Mouse (Mus musculus) cerebellum, postnatal 25 days (tissue): Measurements from ENCODE around the gene Nr4a1.

Experiments
- DNase-seq, 2 experiments: peaks; one replicate each; pipeline ENCODE4 v3.0.0; 2021; ENCODE audit warnings: mixed read lengths in 2 of 2

The Nr4a1 gene

DNA sequence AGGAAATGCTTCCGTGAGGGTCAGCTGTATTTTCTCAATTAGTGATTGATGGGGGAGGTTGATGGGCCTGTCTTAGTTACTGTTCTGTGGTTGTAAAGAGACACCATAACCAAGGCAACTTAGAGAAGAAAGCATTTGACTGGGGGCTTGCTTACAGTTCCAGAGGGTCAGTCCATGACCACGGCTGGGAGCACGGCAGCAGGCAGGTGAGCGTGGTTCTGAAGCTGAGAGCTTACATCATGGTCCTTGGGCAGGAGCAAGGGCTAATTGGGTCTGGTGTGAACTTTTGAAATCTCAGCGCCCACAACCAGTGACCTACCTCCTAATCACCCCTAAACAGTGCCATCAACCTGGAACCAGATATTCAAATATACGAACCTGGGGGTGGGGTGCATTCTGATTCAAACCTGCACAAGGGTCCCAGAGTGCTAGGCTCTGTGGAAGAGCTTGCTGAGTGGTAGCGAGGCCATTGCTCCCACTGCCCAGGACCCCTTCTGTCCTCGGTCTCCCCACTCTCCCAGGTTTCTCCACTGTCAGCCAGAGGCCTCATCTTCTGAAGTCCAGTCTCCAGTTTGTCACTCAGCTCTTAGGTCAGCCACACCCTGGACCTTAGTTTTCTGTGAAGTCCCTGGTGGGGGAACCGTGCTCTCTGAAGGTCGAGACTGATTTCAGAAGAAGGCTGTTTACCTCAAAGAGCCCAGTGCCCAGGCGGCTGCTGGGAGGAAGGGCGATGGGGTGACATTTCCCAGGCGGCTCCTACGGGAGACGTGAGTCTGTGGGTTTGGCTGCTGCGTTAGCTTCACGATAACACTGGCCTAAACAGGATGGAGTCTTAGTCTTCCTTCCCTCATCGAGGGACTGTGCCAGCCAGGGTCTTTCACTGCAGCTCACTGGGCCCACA is 63.1 kb downstream of the Nr4a1 start:
- DNase-seq: no peak

DNA sequence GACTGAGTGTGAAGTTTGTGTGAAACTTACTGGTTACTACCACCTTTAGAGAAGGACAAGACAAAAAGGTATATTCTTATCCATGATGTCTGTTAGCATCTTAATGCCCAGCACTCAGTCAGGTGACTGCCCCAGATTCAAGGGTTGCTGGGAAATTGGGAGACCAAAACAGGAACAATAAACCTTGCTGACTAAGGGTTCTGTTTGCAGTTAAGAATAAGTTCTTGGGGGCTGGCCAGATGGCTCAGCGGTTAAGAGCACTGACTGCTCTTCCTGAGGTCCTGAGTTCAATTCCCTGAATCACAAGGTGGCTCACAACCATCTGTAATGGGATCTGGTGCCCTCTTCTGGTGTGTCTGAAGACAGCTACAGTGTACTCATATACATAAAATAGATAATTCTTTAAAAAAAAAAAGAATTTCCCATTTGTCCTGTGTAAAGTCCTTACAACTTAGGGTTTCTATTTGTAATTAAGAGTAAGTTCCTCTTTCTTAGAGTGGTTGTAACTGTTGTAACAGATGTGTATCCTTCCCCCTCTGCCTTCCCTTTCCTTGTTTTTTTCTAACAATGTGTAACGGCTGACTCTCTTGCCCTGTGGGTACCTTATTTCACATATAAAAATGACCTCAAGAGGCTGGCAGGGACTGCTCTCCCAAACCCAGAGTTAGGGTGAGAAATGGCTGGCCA is 63.9 kb downstream of the Nr4a1 start:
- no peak for DNase-seq

DNA sequence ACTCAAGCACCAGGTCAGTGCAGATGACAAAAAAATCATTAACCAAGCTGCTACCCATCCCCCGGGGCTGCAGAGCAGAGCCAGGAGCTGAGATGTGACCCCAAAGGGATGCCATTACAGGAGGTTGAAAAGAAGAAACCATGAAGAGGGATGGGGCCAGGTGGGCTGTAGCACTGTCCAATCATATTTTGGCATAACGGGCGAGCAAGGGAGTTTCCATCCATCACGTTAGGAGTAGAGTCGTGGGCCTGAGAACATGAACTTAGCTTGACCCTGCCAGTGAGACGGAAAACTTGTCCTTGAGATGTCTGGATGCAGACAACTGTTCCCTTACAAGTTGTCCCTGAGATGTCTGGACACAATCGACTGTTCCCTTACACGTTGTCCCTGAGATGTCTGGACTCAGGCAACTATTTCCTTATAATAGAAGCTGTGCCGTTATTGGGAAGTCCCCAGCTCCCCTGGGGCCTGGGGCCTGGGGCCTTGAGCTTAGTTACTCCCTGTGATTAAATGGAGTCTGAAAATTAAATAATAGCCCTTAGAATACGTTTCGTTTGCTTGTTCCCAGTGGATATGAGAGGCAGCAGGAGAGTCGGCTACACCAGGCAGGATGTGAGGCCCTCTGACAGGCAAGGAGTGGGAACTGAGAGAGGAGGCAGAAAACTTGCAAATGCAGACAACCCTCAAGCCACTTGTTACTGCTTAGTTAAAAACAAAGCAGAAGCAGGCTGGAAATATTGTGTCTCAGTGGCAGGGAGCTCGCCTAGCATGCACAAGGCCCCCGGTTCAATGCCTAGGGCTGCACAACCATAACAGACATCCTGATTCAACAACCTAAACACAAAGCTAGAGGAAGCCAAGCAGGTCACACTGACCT is 65.1 kb downstream of the Nr4a1 start:
- no peak for DNase-seq

DNA sequence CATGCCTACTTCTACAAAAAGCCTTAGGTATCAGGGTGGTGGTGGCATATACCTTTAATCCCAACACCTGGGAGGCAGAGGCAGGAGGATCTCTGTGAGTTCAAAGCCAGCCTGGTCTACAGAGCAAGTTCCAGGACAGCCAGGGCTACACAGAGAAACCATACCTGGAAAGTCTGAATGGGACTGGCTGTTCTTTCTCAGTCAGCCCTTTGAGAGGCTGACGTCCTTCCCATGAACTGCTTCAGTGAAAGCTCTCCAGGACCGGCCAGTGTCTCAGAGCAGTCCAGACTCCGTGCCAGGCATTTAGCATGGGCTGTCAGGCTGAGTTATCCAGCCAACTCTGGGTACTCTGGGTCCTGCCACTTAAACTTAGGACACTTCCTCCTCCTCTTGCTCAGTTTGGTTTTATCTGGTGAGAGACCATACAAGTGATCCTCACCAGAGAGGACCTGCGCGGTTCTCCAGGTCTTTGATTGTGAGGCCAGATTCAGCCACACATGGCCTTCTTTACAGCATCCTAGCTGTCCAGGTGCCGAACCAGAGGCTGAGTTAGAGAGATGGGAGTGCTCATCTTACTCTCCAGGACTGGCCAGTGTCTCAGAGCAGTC is 66.0 kb downstream of the Nr4a1 start:
- DNase-seq: no peak

DNA sequence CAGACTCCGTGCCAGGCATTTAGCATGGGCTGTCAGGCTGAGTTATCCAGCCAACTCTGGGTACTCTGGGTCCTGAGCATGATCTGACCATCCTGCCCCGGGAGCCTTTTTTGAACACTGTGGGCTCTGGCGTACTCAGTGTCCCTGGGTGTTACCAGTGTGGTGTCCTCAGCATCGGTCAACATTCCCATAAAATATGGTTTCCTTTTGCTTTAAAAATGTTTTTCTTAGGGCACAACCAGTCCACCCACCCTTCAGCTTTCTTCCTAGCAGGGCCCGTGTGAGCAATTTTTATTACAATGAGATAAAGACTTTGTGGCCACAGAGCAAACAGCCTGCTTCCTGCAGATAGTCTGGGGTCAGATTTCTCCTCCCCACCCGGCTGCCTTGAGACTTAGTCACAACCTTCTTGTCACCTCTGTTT is 66.6 kb downstream of the Nr4a1 start:
- no peak for DNase-seq

DNA sequence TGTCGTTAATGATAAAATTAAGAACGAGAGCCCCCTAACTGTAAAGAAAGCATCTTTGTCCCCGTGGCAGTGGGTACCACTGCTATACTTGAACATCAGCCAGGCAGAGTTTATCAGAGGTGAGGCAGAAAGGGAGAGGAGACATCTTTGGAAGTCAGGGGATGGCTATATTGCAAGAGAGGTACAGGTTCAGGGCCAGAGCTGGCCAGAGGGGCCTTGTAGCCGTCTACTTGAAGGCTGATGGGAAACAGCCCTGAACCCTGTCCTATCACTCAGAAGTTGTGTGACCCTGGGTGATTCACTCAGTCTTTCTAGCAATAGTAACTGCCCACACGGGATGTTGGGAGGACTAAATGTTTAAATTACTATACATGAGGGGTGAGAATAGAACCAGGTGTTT is 67.1 kb downstream of the Nr4a1 start:
- DNase-seq: no peak

DNA sequence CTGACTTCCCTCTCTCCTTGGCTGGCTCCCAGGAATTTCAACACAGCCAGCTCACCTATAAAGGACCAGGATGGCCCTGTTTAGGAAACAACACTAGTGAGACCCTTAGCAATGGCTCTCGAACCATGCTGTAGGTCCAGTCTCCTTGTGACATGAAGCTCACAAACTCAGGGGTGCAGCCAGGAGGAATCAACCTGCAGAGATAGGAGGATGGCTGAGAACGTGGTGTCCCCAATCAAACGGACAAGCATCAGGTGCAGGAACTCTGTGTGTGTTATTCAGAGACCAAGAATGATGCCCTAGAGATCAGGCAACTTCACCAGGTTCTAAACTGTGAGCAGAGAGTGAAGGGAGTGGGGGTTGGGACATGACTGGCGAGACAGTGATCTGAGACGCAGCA is 68.0 kb downstream of the Nr4a1 start:
- no peak for DNase-seq

DNA sequence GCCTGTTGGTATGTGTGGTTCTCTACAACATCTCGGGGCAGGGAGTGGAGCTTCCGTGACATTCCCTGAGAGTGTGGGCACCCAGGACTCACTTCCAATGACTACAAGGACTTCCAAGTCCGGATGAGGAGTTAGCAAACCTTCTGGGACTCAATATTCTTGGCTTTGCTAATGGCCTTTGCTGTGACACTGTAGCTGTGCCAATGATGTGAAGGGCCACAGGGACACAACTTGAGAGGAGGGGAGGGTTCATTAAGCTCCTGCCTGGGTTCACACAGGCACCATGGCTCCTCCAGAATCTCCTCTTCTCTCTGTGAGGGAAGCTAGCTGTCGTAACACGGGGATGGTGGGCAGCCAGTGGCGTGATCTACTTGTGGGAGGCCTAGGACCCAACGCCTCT is 68.6 kb downstream of the Nr4a1 start:
- no peak for DNase-seq

DNA sequence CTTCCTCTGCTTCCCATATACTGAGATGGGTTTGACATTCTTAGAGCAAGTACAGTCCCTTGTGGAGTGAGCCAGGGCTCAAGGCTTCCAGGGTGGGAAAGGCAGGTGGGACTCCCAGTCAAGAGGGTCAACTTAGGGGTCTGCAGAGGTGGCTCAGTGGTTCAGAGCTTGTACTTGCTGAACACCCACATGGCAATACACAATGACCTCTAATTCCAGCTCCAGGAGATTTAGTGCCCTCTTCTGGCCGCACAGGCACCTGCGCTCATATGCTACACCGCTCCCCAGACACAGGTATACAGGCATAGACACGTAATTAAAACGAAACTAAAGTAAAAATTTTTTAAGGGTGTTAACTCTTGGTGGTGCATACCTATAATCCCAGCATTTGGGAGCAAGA is 69.4 kb downstream of the Nr4a1 start:
- no peak for DNase-seq
